Mouse (Mus musculus): ENCODE measurements around the gene Pgap3. TPM values are rescaled to one million over a fixed set of nuclear protein-coding genes. Genes with fewer than 3 reads are reported as not detected.

Pgap3 gene
- polyA plus RNA-seq, 1 experiment, result 2.1 TPM

GRCm38 (mm10) chr11:98342000-98342945 lies 58.0 kb downstream of the Pgap3 start:
- no peak overlapping the region for H3K27ac ChIP-seq (replicated peaks; ENCODE audit: low read depth, low read length)
- H3K4me3 ChIP-seq (ENCODE audit: insufficient read depth, low read depth, low read length), result no peak overlapping the region

GRCm38 (mm10) chr11:98341174-98341573 lies 59.1 kb downstream of the Pgap3 start:
- no peak overlapping the region for H3K27ac ChIP-seq (replicated peaks; ENCODE audit: low read depth, low read length)
- H3K4me3 ChIP-seq (ENCODE audit: insufficient read depth, low read depth, low read length), result no peak overlapping the region
- H3K4me1 ChIP-seq (ENCODE audit: control insufficient read depth, insufficient read depth, insufficient read length, low read length), result 0 out of 2 replicates have a peak, but pooled peaks cover 2% of the 10 kb centered on the region

More at GRCm38 (mm10) chr11:98342000-98342945, 58.0 kb downstream of the Pgap3 start:
- 0 out of 2 replicates have a peak, but pooled peaks cover 2% of the 10 kb centered on the region for H3K4me1 ChIP-seq (ENCODE audit: control insufficient read depth, insufficient read depth, insufficient read length, low read length)

GRCm38 (mm10) chr11:98340597-98340996 lies 59.7 kb downstream of the Pgap3 start:
- Histone ChIP-seq H3K4me3 (ENCODE audit: insufficient read depth, low read depth, low read length) (no peak overlapping the region), H3K4me1 (ENCODE audit: control insufficient read depth, insufficient read depth, insufficient read length, low read length) (0 out of 2 replicates have a peak, but pooled peaks cover 2% of the 10 kb centered on the region), H3K27ac (replicated peaks; ENCODE audit: low read depth, low read length) (no peak overlapping the region)

DNA sequence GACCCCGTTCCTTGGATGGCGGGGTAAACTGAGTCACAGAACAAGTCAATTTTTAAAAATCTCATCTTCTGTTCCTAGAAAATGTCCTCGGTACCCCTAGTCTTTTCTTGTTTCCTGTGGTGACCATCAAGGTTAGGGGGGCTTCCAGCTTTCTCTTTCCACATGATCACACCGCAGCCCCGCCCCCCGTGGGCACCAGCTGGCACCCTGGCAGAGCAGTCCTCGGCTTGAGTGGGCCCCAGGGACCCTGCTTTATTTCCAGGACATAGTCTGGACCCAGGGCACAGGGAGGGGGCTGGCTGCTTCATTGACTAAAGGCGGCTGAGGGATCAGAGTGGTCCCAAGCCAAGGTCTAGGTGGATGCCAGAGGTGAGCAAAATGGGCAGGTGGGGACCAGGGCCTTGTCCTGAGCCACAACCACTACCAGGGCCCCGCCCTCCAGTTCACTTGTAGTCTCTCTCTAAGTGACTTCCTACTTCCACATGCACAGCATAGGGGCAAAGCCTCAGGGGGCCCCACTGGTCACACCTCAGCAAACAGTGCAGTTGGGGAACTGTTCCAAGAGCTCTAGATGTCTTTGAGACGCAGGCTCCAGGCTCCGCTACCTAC lies 60.5 kb downstream of the Pgap3 start:
- peak overlapping the region; percentile 48 for H3K4me3 ChIP-seq (ENCODE audit: insufficient read depth, low read depth, low read length)
- 0 out of 2 replicates have a peak, but pooled peaks cover 2% of the 10 kb centered on the region for H3K4me1 ChIP-seq (ENCODE audit: control insufficient read depth, insufficient read depth, insufficient read length, low read length)
- H3K27ac ChIP-seq (replicated peaks; ENCODE audit: low read depth, low read length), result no peak overlapping the region

- Histone ChIP-seq H3K4me1 (ENCODE audit: control insufficient read depth, insufficient read depth, insufficient read length, low read length) (0 out of 2 replicates have a peak, but pooled peaks cover 2% of the 10 kb centered on the region), H3K27ac (replicated peaks; ENCODE audit: low read depth, low read length) (no peak overlapping the region), H3K4me3 (ENCODE audit: insufficient read depth, low read depth, low read length) (peak overlapping the region; percentile 48)
Observed at GRCm38 (mm10) chr11:98339071-98339501, 61.2 kb downstream of the Pgap3 start.

Other genes starting within 250 kb of the Pgap3 start
- 17.7 and 24.4 TPM in 2 replicates for gene Med1, start 207.2 kb downstream of the Pgap3 start, polyA plus RNA-seq (2012; ENCODE audit: insufficient read depth, insufficient read length, missing spikeins)
- gene Cdk12, start 197.4 kb downstream of the Pgap3 start, polyA plus RNA-seq (2012; ENCODE audit: insufficient read depth, insufficient read length, missing spikeins), result 14.2 and 15.0 TPM in 2 replicates
- not detected in 2 replicates for gene Neurod2, start 70.8 kb downstream of the Pgap3 start, polyA plus RNA-seq (2012; ENCODE audit: insufficient read depth, insufficient read length, missing spikeins)
- not detected in 2 replicates for gene Ppp1r1b, start 52.1 kb downstream of the Pgap3 start, polyA plus RNA-seq (2012; ENCODE audit: insufficient read depth, insufficient read length, missing spikeins)
- 5.3 and 8.1 TPM in 2 replicates for gene Stard3, start 42.1 kb downstream of the Pgap3 start, polyA plus RNA-seq (2012; ENCODE audit: insufficient read depth, insufficient read length, missing spikeins)
- 41.6 and 83.6 TPM in 2 replicates for gene Tcap, start 16.7 kb downstream of the Pgap3 start, polyA plus RNA-seq (2012; ENCODE audit: insufficient read depth, insufficient read length, missing spikeins)
- gene Pnmt, start 14.0 kb downstream of the Pgap3 start, polyA plus RNA-seq (2012; ENCODE audit: insufficient read depth, insufficient read length, missing spikeins), result not detected in 2 replicates
- 0.50 and 1.9 TPM in 2 replicates for gene Erbb2, start 12.0 kb upstream of the Pgap3 start, polyA plus RNA-seq (2012; ENCODE audit: insufficient read depth, insufficient read length, missing spikeins)
- 98.2 and 141 TPM in 2 replicates for gene Mien1, start 38.5 kb upstream of the Pgap3 start, polyA plus RNA-seq (2012; ENCODE audit: insufficient read depth, insufficient read length, missing spikeins)
- 0.59 and 1.0 TPM in 2 replicates for gene Grb7, start 45.9 kb upstream of the Pgap3 start, polyA plus RNA-seq (2012; ENCODE audit: insufficient read depth, insufficient read length, missing spikeins)
- not detected in 2 replicates for gene Ikzf3, start 145.5 kb upstream of the Pgap3 start, polyA plus RNA-seq (2012; ENCODE audit: insufficient read depth, insufficient read length, missing spikeins)
- gene Zpbp2, start 150.6 kb upstream of the Pgap3 start, polyA plus RNA-seq (2012; ENCODE audit: insufficient read depth, insufficient read length, missing spikeins), result 2.2 and 2.3 TPM in 2 replicates
- gene Ormdl3, start 186.9 kb upstream of the Pgap3 start, polyA plus RNA-seq (2012; ENCODE audit: insufficient read depth, insufficient read length, missing spikeins), result 276 and 329 TPM in 2 replicates
- not detected in 2 replicates for gene Lrrc3c, start 197.8 kb upstream of the Pgap3 start, polyA plus RNA-seq (2012; ENCODE audit: insufficient read depth, insufficient read length, missing spikeins)
- 5.2 and 8.8 TPM in 2 replicates for gene Gm12355, start 225.2 kb upstream of the Pgap3 start, polyA plus RNA-seq (2012; ENCODE audit: insufficient read depth, insufficient read length, missing spikeins)
- not detected in 2 replicates for gene Gsdma3, start 225.9 kb upstream of the Pgap3 start, polyA plus RNA-seq (2012; ENCODE audit: insufficient read depth, insufficient read length, missing spikeins)
- not detected in 2 replicates for gene Gsdma2, start 246.3 kb upstream of the Pgap3 start, polyA plus RNA-seq (2012; ENCODE audit: insufficient read depth, insufficient read length, missing spikeins)